Mouse (Mus musculus): ENCODE measurements around the gene Prdm8.

Prdm8 gene

DNA sequence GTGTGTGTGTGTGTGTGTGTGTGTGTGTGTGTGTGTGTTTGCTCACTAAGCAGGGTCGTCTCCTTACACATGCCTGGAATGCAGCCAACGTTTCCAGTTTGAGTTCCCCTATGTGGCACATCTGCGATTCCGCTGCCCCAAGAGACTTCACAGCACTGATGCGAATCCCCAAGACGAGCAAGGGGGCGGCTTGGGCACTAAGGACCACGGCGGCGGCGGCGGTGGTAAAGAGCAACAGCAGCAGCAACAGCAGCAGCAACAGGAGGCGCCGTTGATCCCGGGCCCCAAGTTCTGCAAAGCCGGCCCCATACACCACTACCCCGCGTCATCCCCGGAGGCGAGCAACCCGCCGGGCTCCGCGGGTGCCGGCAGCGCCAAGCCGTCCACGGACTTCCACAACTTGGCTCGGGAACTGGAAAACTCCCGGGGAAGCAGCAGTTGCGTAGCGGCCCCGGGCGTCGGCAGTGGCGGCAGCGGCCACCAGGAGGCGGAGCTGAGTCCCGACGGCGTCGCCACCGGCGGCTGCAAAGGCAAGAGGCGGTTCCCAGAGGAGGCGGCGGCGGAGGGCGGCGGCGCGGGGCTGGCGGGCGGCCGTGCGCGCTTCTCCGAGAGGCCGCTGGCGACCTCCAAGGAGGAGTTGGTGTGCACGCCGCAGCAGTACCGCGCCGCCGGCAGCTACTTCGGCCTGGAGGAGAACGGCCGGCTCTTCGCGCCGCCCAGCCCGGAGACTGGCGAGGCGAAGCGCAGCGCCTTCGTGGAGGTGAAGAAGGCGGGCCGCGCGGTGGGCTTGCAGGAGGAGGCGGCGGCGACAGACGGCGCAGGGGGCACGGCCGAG is 18.2 kb downstream of the Prdm8 start:
- no peak for DNase-seq (ENCODE audit: low spot score)

DNA sequence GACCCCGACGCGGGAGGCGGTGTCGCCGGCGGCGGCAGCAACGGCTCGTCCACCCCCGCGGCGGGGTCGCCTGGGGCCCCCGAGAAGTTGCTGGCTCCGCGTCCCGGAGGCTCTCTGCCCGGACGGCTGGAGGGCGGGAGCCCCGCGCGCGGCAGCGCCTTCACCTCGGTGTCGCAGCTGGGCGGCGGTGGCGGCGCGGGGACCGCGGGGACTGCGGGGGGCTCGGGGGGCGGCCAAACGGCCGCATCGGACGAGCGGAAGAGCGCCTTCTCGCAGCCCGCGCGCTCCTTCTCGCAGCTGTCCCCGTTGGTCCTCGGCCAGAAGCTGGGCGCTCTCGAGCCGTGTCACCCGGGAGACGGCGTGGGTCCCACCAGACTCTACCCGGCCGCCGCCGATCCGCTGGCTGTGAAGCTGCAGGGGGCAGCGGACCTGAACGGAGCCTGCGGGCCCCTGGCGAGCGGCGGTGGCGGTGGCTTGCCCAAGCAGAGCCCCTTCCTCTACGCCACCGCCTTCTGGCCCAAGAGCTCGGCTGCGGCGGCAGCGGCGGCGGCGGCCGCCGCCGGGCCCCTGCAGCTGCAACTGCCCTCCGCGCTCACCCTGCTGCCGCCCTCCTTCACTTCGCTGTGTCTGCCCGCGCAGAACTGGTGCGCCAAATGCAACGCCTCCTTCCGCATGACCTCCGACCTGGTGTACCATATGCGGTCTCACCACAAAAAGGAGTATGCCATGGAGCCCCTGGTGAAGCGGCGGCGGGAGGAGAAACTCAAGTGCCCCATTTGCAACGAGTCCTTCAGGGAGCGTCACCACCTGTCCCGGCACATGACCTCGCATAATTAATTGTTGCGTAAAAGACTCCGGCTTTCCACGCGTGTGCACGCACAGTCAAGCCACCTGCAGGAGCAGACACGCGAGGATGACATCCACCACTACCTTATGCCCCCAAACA is 19.1 kb downstream of the Prdm8 start:
- no peak for DNase-seq (ENCODE audit: low spot score)

DNA sequence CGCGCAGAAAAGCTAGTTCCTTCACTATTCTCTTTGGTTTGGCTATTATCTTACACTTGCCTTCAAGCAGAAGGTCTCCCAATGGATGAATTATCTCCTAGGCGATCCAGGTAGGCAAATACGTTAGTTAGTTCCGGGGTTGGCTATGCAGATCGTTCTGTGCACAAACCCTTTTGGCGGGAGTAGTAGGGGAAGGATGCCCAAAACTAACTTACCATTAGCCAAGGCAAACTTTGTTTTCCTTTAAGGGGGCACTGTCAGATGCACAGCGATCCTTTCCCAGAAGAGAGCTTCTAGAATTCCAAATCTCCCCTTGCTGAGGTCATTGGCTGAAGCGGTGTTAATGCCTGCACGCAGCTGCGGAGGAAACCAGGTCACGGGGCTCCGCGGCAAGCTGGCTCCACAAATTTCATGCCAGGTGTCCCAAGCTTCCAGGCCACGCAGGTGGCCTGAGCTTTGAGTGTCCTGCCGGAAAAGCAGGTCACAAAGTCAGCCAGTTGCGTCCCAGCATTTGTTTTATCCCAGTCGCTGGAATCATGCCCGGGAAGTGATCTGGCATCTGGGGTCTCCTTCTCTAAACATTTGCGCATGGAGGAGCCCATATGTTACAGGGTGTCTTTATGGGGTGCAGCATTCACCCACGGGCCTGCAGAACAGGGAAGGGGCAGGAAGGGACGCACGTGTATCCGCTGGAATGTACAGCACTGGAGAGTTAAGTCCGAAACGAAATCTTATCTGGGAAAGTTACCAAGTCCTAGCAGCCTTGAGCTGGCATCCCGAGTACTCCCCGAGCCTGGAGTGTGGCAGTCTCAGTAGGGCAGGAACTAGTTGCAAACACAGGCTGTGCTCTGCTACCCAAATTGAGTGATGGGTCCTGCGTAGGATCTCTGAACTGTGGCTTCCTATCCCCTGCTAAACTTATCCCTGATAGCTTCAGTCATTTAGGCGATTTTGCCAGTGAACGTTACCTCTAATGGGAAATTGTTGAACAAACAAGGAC is 22.5 kb downstream of the Prdm8 start:
- no peak for DNase-seq (ENCODE audit: low spot score)

DNA sequence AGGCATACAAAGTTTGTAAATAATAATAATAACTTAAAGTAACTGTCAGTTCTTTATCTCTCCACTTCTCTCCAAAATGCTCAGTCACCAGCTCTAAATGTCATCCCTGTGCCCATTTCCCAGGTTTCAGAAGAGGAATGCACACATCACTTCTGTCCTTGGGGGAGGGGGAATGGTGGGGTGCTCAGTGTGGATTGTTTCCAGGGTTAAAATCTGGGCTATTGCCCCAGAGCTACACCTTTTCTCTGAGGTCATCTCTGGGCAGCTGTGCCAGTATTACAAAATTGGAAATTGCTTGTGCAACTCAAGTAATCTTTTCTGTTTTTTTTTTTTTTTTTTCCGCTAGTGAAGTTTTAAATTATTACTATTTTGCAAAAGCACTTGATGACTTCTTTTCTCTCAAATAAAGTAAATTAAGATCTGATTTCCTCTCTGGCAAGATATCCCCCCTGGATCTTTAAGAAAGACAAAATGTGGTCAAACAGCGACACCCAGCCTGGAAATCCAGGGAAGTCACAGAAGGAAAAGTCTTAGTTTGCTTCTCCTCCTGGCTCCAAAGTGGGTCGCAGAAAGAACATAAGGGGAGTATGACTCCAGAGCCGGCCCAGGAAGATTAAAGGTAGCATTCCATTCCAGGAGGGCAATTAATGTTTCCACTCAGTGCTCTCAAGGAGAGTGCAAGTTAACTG is 25.4 kb downstream of the Prdm8 start:
- no peak for DNase-seq (ENCODE audit: low spot score)

DNA sequence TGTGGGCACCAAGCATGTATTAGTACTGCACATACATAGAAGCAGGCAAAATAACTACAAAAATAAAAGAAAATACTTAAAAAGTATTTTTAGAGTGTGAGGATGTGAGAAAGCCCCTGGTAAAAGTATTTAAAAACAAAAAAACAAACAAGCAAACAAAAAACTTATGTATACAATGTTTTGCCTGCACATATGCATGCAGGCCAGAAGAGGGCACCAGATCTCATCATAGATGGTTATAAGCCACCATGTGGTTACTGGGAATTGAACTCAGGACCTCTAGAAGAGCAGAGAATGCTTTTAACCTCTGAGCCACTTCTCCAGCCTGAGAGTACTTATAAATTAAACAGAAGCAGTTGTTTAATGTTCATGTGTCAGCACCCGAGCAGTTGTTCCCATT is 28.0 kb downstream of the Prdm8 start:
- DNase-seq (ENCODE audit: low spot score): no peak

DNA sequence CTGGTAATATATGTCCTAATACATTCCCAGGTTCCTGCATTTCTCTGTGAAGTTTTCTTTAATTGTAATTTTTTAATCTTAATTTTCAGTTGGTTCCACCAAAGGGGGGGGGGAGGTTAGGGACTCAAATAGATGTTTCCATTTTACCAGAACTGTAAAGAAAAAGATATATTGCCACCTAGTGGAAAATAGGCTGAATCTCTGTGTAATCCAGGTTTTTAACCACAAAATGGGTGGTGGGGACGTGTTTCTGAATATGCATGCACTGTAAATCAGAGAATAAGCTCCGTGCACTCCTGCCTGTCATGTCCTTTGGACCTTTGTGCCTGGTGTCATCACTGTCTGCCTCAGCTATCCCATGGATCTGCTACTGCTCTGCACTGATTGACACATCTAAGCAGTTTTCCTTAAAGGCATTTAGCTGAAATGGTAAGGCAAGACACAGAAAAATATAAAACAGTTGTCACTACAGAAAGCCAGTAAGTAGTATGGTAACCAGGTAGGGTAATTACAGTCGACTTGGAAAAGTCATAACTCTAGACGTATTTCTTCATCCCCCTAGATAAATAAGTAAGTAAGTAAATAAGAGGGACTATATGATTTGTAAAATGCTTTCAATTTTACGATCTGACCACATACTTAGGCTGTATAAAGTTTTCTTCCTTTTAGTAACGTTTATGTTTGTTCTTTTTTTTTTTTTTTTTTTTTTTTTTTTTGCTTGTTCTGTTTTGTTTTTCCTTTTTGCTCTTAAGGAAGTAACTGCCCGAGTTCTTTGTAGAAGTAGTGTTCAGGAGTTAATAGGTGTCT is 31.6 kb downstream of the Prdm8 start:
- peak; percentile 40 for DNase-seq (ENCODE audit: low spot score)

DNA sequence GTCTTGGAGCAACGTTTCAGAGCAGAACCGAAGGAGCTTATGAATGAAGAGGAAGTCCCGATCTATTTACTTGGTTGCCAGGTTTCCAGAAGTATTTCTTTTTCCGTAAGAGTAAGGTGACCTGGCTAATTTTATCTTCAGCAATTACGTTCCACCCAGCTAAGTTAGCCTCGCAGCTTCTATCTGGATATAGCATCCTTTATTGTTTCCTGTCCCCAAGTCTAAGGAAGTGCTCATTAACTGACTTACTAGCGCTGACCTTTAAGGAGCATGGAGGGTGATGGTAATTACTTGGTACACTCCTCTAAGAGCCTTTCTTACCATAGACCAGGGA is 32.2 kb downstream of the Prdm8 start:
- DNase-seq (ENCODE audit: low spot score): no peak

DNA sequence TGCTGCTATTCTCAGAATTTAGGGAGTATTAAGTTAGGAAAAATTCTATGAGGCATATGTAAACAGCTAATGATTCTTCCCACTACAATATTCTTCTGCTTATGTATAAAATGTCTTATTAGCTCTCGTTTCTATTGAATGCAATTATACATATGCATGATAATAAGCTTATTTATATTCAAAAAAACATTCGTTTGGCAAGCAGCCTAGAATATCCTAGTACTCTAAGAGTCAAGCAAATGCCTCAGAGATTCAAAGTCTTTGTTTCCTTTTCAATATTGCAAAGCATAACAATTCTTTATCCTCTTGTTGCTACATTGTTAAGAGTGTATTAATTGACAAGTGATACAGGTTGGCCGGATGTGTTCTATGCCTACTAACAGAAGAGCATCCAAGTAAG is 34.6 kb downstream of the Prdm8 start:
- DNase-seq (ENCODE audit: low spot score): no peak

DNA sequence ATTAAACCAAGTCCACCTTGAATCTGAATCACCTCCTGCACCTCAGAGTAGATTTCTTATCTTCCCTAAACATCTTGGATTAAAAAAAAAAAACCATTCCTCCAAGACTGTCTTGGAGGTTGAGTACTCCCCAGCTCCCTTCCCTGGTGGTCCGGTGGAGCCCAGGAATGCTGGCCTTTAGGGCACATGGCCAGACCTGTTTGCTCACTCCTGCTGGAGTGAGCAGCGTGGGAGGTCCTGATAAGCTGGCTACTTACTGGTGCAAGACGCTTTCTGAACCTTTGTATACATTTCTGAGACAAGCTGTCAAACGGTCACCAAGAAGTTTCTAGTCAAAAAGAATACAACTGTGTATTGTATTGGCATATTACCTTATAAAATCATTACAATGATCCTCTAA is 36.0 kb downstream of the Prdm8 start:
- no peak for DNase-seq (ENCODE audit: low spot score)

DNA sequence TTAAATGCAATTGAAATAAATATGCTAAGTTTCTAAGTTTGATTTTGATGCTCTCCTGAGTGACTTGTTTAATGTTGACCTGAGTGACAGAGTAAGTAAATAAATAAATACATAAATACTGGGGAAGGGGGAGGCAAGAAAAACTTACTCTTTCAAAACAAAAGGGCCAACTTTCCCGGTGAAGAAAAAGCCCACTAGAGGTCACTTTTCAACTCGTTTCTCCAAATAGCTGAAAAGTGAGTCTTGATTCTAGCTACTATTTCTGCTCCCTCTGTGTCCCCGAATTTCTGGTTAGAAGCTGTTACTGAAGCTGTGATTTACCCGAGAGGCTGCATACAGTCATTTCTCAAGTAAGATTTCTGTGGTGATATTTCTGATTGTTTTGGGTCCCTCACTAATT is 45.5 kb downstream of the Prdm8 start:
- no peak for DNase-seq (ENCODE audit: low spot score)

DNA sequence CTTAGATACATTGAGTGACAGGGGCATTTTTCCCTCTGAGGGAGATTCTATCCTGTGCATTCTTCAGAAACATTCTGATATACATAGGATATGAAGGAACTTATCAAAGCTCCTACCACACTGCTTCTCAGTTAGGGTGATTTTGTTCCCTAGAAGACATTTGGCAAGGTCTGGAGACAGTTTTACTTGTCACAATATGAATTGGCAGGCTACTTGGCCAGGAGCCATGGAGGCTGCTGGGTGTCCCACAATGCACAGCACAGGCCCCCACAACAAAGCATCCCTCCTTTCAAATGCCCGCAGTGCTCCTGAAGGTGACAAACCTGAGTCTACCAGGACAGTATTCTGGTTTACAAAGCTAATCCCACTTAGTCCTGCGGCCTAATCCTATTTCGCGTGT is 55.0 kb downstream of the Prdm8 start:
- DNase-seq (ENCODE audit: low spot score): no peak

DNA sequence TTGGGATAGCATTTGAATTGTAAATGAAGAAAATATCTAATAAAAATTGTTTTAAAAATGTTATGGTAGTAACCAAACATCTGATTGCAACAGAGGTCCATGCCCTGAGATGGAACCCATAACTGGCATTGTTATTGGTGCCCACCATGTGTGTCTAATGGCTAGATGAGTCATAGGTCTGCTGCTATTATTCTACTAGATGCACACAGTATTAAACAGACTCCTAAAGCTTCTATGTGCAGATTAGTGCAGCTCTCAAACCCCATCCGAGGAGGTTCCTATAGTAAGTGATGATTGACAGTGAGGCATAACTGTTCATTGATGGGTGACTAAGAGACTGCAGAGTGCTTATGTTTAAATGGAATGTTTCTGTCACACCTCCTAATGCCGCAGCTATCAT is 59.7 kb downstream of the Prdm8 start:
- no peak for DNase-seq (ENCODE audit: low spot score)

DNA sequence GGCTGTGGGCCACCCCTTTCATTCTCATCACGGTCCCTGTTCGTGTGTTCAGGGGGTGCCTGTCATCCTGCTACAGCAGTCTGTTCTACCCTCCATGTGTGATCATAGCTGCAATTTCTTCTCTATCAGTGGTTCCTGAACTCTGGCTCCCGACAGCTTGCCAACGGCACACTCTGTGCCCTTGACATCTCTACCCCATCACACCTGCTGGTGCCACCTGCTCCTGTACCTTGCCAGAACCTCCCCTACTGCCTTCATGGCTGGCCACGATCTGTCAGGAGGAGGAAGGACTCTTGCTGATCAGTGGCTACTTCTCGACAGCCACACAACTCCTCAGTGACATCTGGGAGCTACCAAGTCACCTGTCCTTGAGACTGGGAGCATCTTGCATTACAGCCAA is 62.5 kb downstream of the Prdm8 start:
- no peak for DNase-seq (ENCODE audit: low spot score)

DNA sequence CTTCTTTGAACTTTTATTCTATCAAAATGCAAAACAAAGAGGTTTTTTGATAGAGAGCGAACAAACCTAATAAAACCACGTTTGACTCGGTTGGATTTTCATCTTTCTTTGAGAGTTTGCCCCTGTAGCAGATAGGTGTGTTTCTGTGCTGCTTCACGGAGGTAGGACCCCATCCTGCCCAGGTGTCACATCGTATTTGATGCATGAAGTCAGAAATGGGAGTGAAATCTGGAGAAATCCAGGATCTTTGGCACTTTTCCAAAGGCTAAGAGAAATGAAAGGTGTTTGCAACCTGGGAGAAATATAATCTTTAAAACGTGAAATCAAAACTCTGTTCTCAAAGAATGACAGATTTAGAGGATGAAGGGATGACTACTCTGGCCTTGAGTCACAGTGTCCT is 71.5 kb downstream of the Prdm8 start:
- DNase-seq (ENCODE audit: low spot score): no peak
